Mouse (Mus musculus): ENCODE results near the gene Nsrp1. TPM values are rescaled to one million over a fixed set of nuclear protein-coding genes. Genes with fewer than 3 reads are reported as not detected.

Nsrp1 gene
- polyA plus RNA-seq, 1 experiment from 2014 or later, result 44.7 TPM

DNA sequence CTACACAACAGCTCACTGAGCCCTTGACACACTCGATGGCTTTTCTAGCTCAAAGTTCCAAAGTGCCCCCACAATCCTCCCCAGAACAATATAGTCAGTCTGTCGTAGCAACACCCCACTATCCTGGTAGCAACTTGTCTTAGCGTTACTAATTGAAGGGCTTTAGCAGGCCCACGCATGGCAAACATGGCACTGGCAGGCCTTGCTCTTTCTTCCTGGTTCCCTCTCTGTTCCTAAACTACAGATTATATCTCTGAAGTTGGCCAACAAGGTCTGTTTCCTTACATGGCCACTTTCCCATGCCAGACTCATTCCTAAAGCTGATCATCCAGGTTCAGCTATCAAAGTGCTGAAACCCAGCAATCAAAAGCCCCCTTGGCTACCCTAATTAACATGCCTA, 36.3 kb downstream of the Nsrp1 start:
- Histone ChIP-seq H3K4me3 (no peak overlapping the region), H3K4me2 (no peak overlapping the region), H3K27ac (replicated peaks) (no peak overlapping the region), H3K9ac (no peak overlapping the region), H3K27me3 (replicated peaks) (no peaks in the 10 kb centered on the region), H3K4me1 (no peaks in the 10 kb centered on the region), H3K9me3 (no peaks in the 10 kb centered on the region), H3K36me3 (peaks cover 24% of the 10 kb centered on the region)
- no peak for ATAC-seq (ENCODE audit: extremely low read depth, insufficient number of reproducible peaks, low FRiP score, low TSS enrichment)
- WGBS, result 86% methylated on average over 4 of the region's 4 CpGs

DNA sequence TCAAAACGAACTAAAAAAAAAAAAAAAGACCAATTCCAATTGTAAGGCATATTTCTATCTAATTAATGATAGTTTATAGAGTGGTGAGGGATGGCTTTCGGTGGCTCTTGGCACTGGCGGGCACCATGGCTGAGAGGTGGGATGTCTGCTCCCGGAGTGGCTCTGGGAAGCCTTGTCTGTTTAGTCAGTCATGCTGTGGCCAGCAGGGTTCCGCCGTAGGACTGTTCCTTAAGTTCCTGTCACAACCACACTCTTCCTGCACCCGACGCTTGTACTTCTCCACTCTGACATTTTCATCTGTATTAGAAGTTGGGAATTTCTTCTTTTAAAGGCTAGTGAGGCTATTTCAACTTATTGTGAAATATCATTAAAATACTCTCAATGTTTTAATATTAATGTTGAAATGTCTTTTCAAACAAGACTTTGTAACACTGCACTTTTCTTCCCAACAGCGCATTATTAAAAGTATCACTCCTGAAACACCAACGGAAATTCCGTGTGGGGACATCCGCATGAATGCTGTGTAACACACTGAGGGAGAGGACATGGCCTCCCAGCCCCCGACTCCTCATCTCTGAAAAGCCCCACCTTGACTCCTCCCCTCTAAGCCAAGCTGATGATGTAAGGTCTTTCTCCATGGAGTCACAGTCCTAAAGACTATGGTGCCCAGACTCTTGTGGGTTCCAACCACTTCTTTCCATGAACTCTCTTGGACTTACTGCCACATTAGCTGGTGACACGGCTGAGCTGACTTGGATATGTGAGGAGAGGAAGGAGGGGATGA, 46.9 kb downstream of the Nsrp1 start:
- Histone ChIP-seq H3K27ac (replicated peaks) (no peak overlapping the region), H3K9me3 (no peaks in the 10 kb centered on the region), H3K9ac (no peak overlapping the region), H3K4me1 (no peaks in the 10 kb centered on the region), H3K27me3 (replicated peaks) (no peaks in the 10 kb centered on the region), H3K4me3 (no peak overlapping the region), H3K4me2 (no peak overlapping the region), H3K36me3 (no peaks in the 10 kb centered on the region)
- 71% methylated on average over 14 of the region's 14 CpGs for WGBS
- ATAC-seq (ENCODE audit: extremely low read depth, insufficient number of reproducible peaks, low FRiP score, low TSS enrichment), result no peak

GRCm38 (mm10) chr11:77028157-77028556, 50.1 kb downstream of the Nsrp1 start:
- Histone ChIP-seq H3K9me3 (no peaks in the 10 kb centered on the region), H3K4me1 (no peaks in the 10 kb centered on the region), H3K27me3 (replicated peaks) (no peaks in the 10 kb centered on the region), H3K36me3 (no peaks in the 10 kb centered on the region), H3K27ac (replicated peaks) (no peak overlapping the region), H3K9ac (no peak overlapping the region), H3K4me3 (no peak overlapping the region), H3K4me2 (no peak overlapping the region)
- no peak for ATAC-seq (ENCODE audit: extremely low read depth, insufficient number of reproducible peaks, low FRiP score, low TSS enrichment)
- WGBS, result 79% methylated on average over 3 of the region's 3 CpGs

GRCm38 (mm10) chr11:77026559-77026958, 51.7 kb downstream of the Nsrp1 start:
- no peak for ATAC-seq (ENCODE audit: extremely low read depth, insufficient number of reproducible peaks, low FRiP score, low TSS enrichment)
- H3K36me3 ChIP-seq, result no peaks in the 10 kb centered on the region
- WGBS, result 56% methylated on average over 3 of the region's 3 CpGs

GRCm38 (mm10) chr11:77021749-77022396, 56.4 kb downstream of the Nsrp1 start:
- H3K9ac ChIP-seq, result no peak overlapping the region
- H3K27me3 ChIP-seq (replicated peaks), result peaks cover 25% of the 10 kb centered on the region
- H3K9me3 ChIP-seq, result no peaks in the 10 kb centered on the region
- 81% methylated on average over 9 of the region's 9 CpGs for WGBS
- no peak overlapping the region for H3K4me3 ChIP-seq
- H3K4me2 ChIP-seq, result no peak overlapping the region
- no peak for ATAC-seq (ENCODE audit: extremely low read depth, insufficient number of reproducible peaks, low FRiP score, low TSS enrichment)
- no peaks in the 10 kb centered on the region for H3K36me3 ChIP-seq
- peaks cover 3% of the 10 kb centered on the region; the same call in 1 of the 2 replicates for H3K4me1 ChIP-seq
- no peak overlapping the region for H3K27ac ChIP-seq (replicated peaks)

More at GRCm38 (mm10) chr11:77026559-77026958, 51.7 kb downstream of the Nsrp1 start:
- Histone ChIP-seq H3K4me3 (no peak overlapping the region), H3K27ac (replicated peaks) (no peak overlapping the region), H3K27me3 (replicated peaks) (no peaks in the 10 kb centered on the region), H3K4me1 (no peaks in the 10 kb centered on the region), H3K4me2 (no peak overlapping the region), H3K9ac (no peak overlapping the region), H3K9me3 (no peaks in the 10 kb centered on the region)

GRCm38 (mm10) chr11:77019539-77019938, 58.7 kb downstream of the Nsrp1 start:
- Histone ChIP-seq H3K27me3 (replicated peaks) (peaks cover 25% of the 10 kb centered on the region), H3K9ac (no peak overlapping the region), H3K9me3 (no peaks in the 10 kb centered on the region), H3K4me3 (no peak overlapping the region), H3K27ac (replicated peaks) (no peak overlapping the region), H3K36me3 (no peaks in the 10 kb centered on the region), H3K4me2 (no peak overlapping the region), H3K4me1 (peaks cover 3% of the 10 kb centered on the region; the same call in 1 of the 2 replicates)
- 16% methylated on average over 8 of the region's 8 CpGs for WGBS
- no peak for ATAC-seq (ENCODE audit: extremely low read depth, insufficient number of reproducible peaks, low FRiP score, low TSS enrichment)

- peaks cover 3% of the 10 kb centered on the region; the same call in 1 of the 2 replicates for H3K4me1 ChIP-seq
- no peaks in the 10 kb centered on the region for H3K9me3 ChIP-seq
- ATAC-seq (ENCODE audit: extremely low read depth, insufficient number of reproducible peaks, low FRiP score, low TSS enrichment), result no peak
- H3K4me2 ChIP-seq, result no peak overlapping the region
- WGBS, result 81% methylated on average over 11 of the region's 11 CpGs
- peaks cover 25% of the 10 kb centered on the region for H3K27me3 ChIP-seq (replicated peaks)
- H3K9ac ChIP-seq, result no peak overlapping the region
- H3K4me3 ChIP-seq, result no peak overlapping the region
- no peak overlapping the region for H3K27ac ChIP-seq (replicated peaks)
- H3K36me3 ChIP-seq, result no peaks in the 10 kb centered on the region
These were observed 60.2 kb downstream of the Nsrp1 start for GRCm38 (mm10) chr11:77018046-77018445.

DNA sequence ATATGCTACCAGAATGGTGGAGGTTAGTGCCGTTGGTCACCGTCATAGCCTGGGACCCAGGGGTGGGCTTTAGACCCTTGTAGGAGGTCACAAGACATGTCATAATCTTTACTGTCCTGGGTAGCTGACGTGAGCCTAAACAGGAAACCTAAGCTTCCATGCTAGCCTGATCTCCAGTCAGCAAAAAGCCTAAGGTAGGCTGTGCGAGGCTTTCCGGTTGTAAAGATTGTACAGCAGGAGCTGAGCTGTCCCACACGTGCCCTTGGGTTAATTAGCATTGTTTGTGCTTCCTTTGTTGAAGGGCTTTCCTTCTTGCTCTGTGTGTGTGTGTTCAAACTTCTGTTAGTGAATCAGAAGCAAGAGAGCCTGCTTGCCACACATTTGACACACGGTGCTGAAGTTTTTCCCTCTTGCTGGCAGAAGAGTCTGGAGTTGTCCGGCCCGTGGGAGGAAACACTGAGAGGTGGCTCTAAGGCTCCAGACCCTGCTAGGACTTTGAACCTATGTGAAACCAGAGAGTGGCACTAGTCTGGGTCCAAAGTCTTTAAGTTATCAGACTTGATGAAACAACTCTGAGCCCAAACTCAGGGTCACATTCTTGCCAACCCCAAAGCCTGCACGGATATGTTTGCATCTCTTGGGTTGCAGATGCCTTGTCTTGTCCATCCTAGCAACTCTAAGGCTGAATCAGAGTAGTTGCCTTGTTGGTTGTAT, 67.3 kb downstream of the Nsrp1 start:
- 75% methylated on average over 10 of the region's 10 CpGs for WGBS
- Histone ChIP-seq H3K4me3 (no peak overlapping the region), H3K4me1 (peaks cover 19% of the 10 kb centered on the region), H3K4me2 (no peak overlapping the region), H3K27ac (replicated peaks) (no peak overlapping the region), H3K9me3 (no peaks in the 10 kb centered on the region), H3K9ac (no peak overlapping the region), H3K27me3 (replicated peaks) (peaks cover 12% of the 10 kb centered on the region; the same call in 1 of the 2 replicates), H3K36me3 (no peaks in the 10 kb centered on the region)
- no peak for ATAC-seq (ENCODE audit: extremely low read depth, insufficient number of reproducible peaks, low FRiP score, low TSS enrichment)

- peaks cover 12% of the 10 kb centered on the region for H3K27me3 ChIP-seq (replicated peaks)
- ATAC-seq (ENCODE audit: extremely low read depth, insufficient number of reproducible peaks, low FRiP score, low TSS enrichment), result no peak
- H3K9me3 ChIP-seq, result no peaks in the 10 kb centered on the region
- H3K4me2 ChIP-seq, result no peak overlapping the region
- no peak overlapping the region; the same call in 1 of the 2 replicates for H3K9ac ChIP-seq
- H3K36me3 ChIP-seq, result no peaks in the 10 kb centered on the region
- no peak overlapping the region for H3K27ac ChIP-seq (replicated peaks)
- H3K4me3 ChIP-seq, result no peak overlapping the region
- 52% methylated on average over 16 of the region's 16 CpGs for WGBS
- peaks cover 19% of the 10 kb centered on the region for H3K4me1 ChIP-seq
These were observed 68.9 kb downstream of the Nsrp1 start for GRCm38 (mm10) chr11:77009069-77010025.

- Histone ChIP-seq H3K4me2 (no peak overlapping the region), H3K27ac (replicated peaks) (no peak overlapping the region), H3K36me3 (no peaks in the 10 kb centered on the region), H3K27me3 (replicated peaks) (peaks cover 27% of the 10 kb centered on the region), H3K9me3 (no peaks in the 10 kb centered on the region), H3K9ac (no peak overlapping the region), H3K4me3 (no peak overlapping the region), H3K4me1 (peaks cover 19% of the 10 kb centered on the region)
- no peak for ATAC-seq (ENCODE audit: extremely low read depth, insufficient number of reproducible peaks, low FRiP score, low TSS enrichment)
- WGBS, result 39% methylated on average over 6 of the region's 6 CpGs
These were observed 71.6 kb downstream of the Nsrp1 start for GRCm38 (mm10) chr11:77006616-77007015.

Measured in heart, embryonic 13.5 days (tissue).